Mouse (Mus musculus): ENCODE results near the gene Dhx29. TPM values are rescaled to one million over a fixed set of nuclear protein-coding genes. Genes with fewer than 3 reads are reported as not detected.

Dhx29 gene
- 10.7 and 11.2 TPM in 2 replicates for polyA plus RNA-seq (2012; rRNA removed)

GRCm38 (mm10) chr13:112927287-112928001, at the start of gene Dhx29, which contains the start of gene Mtrex:
Dhx29 (plus strand) TSS chr13:112927454.
Mtrex (minus strand) TSS chr13:112927398.
- TF ChIP-seq POLR2A (IDR thresholded peaks at IDR 0.05; ENCODE audit: extremely low read depth, insufficient read depth, low read length) (peak; percentile 48; the same call in 1 of the 2 replicates), CTCF (IDR thresholded peaks at IDR 0.05; ENCODE audit: extremely low read depth, insufficient read depth, low read length) (no peak)
- H3K4me3 ChIP-seq (ENCODE audit: insufficient read depth, low read length): peak within 1 kb of the TSS; percentile 88
- H3K4me1 ChIP-seq (ENCODE audit: control insufficient read depth, insufficient read depth, low read length): peaks cover 8% of the 10 kb centered on the region
- no peak within 1 kb of the TSS for H3K27ac ChIP-seq (ENCODE audit: insufficient read depth, low read length)

DNA sequence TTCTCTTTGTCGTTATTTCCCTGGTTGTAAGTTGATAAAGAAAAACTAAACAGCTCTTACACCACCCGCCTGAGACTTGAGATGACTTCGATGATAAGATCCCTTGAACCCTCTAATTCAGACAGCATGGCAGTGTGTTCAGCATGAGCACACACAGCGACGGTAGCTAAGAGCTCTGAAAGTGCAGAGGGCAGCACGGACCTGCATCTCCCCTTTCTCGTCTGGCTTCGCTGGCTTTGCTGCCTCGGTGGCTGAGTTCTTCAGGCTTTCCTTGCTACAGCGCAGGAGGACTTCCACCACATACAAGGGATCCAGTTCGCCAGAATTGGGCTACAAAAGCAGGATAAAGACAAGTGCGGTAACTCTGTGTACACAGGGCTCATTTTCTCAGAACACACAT, 40.0 kb upstream of the Dhx29 start:
- TF ChIP-seq POLR2A (IDR thresholded peaks at IDR 0.05; ENCODE audit: extremely low read depth, insufficient read depth, low read length) (no peak), CTCF (IDR thresholded peaks at IDR 0.05; ENCODE audit: extremely low read depth, insufficient read depth, low read length) (no peak)
- Histone ChIP-seq H3K27ac (ENCODE audit: insufficient read depth, low read length) (no peak overlapping the region), H3K4me3 (ENCODE audit: insufficient read depth, low read length) (no peak overlapping the region), H3K4me1 (ENCODE audit: control insufficient read depth, insufficient read depth, low read length) (no peaks in the 10 kb centered on the region)

GRCm38 (mm10) chr13:112902176-112902575, 25.1 kb upstream of the Dhx29 start:
- TF ChIP-seq POLR2A (IDR thresholded peaks at IDR 0.05; ENCODE audit: extremely low read depth, insufficient read depth, low read length): no peak
- H3K4me1 ChIP-seq (ENCODE audit: control insufficient read depth, insufficient read depth, low read length): no peaks in the 10 kb centered on the region
- H3K4me3 ChIP-seq (ENCODE audit: insufficient read depth, low read length): no peak overlapping the region
- H3K27ac ChIP-seq (ENCODE audit: insufficient read depth, low read length): no peak overlapping the region

- TF ChIP-seq POLR2A (IDR thresholded peaks at IDR 0.05; ENCODE audit: extremely low read depth, insufficient read depth, low read length): no peak
- peak; percentile 47; the same call in 1 of the 2 replicates for TF ChIP-seq CTCF (IDR thresholded peaks at IDR 0.05; ENCODE audit: extremely low read depth, insufficient read depth, low read length)
- H3K4me1 ChIP-seq (ENCODE audit: control insufficient read depth, insufficient read depth, low read length): no peaks in the 10 kb centered on the region
- H3K4me3 ChIP-seq (ENCODE audit: insufficient read depth, low read length): no peak overlapping the region
- no peak overlapping the region for H3K27ac ChIP-seq (ENCODE audit: insufficient read depth, low read length)
Measured at GRCm38 (mm10) chr13:112909663-112910062, 17.6 kb upstream of the Dhx29 start.

DNA sequence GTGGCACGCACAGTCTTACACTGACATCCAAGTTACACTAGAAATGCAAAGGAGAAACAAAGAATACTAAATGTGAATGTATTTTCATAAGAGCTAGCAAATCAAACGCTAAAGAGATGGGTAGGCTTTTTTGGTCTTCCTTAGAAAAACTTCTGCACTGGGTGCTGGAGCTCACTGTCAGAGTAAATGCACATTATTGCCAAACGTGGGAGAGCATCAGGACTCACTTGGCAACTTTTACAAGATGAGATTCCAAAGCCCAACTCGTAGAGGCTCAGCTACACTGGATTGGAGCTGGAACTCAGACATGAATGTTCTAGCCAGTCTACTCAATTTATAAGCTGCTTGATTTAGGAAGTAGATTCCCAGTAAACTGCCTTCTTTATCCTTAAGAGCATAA, 16.8 kb upstream of the Dhx29 start:
- Histone ChIP-seq H3K4me3 (ENCODE audit: insufficient read depth, low read length) (no peak overlapping the region), H3K27ac (ENCODE audit: insufficient read depth, low read length) (no peak overlapping the region), H3K4me1 (ENCODE audit: control insufficient read depth, insufficient read depth, low read length) (no peaks in the 10 kb centered on the region)
- TF ChIP-seq POLR2A (IDR thresholded peaks at IDR 0.05; ENCODE audit: extremely low read depth, insufficient read depth, low read length): no peak
- TF ChIP-seq CTCF (IDR thresholded peaks at IDR 0.05; ENCODE audit: extremely low read depth, insufficient read depth, low read length): no peak

GRCm38 (mm10) chr13:112919141-112919865, 8.0 kb upstream of the Dhx29 start:
- Histone ChIP-seq H3K4me1 (ENCODE audit: control insufficient read depth, insufficient read depth, low read length) (no peaks in the 10 kb centered on the region), H3K4me3 (ENCODE audit: insufficient read depth, low read length) (no peak overlapping the region), H3K27ac (ENCODE audit: insufficient read depth, low read length) (no peak overlapping the region)
- TF ChIP-seq CTCF (IDR thresholded peaks at IDR 0.05; ENCODE audit: extremely low read depth, insufficient read depth, low read length): no peak
- TF ChIP-seq POLR2A (IDR thresholded peaks at IDR 0.05; ENCODE audit: extremely low read depth, insufficient read depth, low read length): no peak

DNA sequence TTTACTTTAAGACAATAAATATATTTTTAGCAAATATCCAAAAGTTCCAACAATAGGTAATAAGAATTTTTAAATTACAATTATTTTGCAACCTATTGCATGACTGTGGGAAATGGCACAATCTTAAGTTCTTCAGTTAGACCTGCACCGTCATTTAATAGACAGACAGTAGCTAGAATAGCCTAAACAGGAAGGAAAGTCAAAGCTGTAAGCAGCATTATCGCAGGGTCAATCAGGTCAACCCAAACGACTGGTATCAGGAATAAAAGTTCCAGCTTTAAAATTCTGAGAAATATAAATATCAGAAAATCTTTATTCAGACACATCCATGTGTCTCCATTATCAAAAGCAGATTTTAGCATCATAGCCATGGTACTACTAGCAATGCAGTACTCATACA, 6.3 kb upstream of the Dhx29 start:
- Histone ChIP-seq H3K4me1 (ENCODE audit: control insufficient read depth, insufficient read depth, low read length) (peaks cover 5% of the 10 kb centered on the region), H3K27ac (ENCODE audit: insufficient read depth, low read length) (no peak overlapping the region), H3K4me3 (ENCODE audit: insufficient read depth, low read length) (no peak overlapping the region)
- TF ChIP-seq POLR2A (IDR thresholded peaks at IDR 0.05; ENCODE audit: extremely low read depth, insufficient read depth, low read length): no peak
- no peak for TF ChIP-seq CTCF (IDR thresholded peaks at IDR 0.05; ENCODE audit: extremely low read depth, insufficient read depth, low read length)

GRCm38 (mm10) chr13:112925266-112925665, 2.0 kb upstream of the Dhx29 start:
- TF ChIP-seq CTCF (IDR thresholded peaks at IDR 0.05; ENCODE audit: extremely low read depth, insufficient read depth, low read length) (no peak), POLR2A (IDR thresholded peaks at IDR 0.05; ENCODE audit: extremely low read depth, insufficient read depth, low read length) (no peak)
- Histone ChIP-seq H3K27ac (ENCODE audit: insufficient read depth, low read length) (no peak overlapping the region), H3K4me1 (ENCODE audit: control insufficient read depth, insufficient read depth, low read length) (peaks cover 8% of the 10 kb centered on the region), H3K4me3 (ENCODE audit: insufficient read depth, low read length) (no peak overlapping the region)

DNA sequence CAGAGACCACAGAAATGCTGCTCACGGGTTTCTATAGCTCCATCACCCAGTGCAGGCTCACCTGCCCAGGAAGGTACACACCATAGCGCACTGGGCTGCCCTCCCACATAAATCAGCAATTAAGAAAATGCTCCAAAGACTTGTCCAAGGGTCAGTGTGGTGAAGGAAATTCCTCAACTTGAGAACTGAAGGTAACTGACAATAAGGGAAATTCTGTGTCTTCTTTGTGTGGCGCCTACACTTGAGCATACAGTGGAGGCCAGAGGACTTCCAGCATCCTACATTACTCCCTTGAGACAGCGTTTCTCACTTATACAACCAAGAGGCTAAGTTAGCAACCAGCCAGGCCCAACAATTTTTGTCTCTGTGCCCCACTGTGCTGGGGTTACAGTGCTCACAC, 1.3 kb upstream of the Dhx29 start:
- peaks cover 8% of the 10 kb centered on the region for H3K4me1 ChIP-seq (ENCODE audit: control insufficient read depth, insufficient read depth, low read length)
- H3K27ac ChIP-seq (ENCODE audit: insufficient read depth, low read length): no peak overlapping the region
- peak overlapping the region; percentile 88 for H3K4me3 ChIP-seq (ENCODE audit: insufficient read depth, low read length)
- TF ChIP-seq CTCF (IDR thresholded peaks at IDR 0.05; ENCODE audit: extremely low read depth, insufficient read depth, low read length): no peak
- no peak for TF ChIP-seq POLR2A (IDR thresholded peaks at IDR 0.05; ENCODE audit: extremely low read depth, insufficient read depth, low read length)

GRCm38 (mm10) chr13:112926796-112927195, 458 bp upstream of the Dhx29 start:
- Histone ChIP-seq H3K27ac (ENCODE audit: insufficient read depth, low read length) (no peak overlapping the region), H3K4me1 (ENCODE audit: control insufficient read depth, insufficient read depth, low read length) (peaks cover 8% of the 10 kb centered on the region), H3K4me3 (ENCODE audit: insufficient read depth, low read length) (peak overlapping the region; percentile 88)
- TF ChIP-seq CTCF (IDR thresholded peaks at IDR 0.05; ENCODE audit: extremely low read depth, insufficient read depth, low read length): no peak

All from cortical plate, adult 2 months (tissue).